Comparison of ENCODE assay signal across 26 mouse cellular contexts in the genomic region with DNA sequence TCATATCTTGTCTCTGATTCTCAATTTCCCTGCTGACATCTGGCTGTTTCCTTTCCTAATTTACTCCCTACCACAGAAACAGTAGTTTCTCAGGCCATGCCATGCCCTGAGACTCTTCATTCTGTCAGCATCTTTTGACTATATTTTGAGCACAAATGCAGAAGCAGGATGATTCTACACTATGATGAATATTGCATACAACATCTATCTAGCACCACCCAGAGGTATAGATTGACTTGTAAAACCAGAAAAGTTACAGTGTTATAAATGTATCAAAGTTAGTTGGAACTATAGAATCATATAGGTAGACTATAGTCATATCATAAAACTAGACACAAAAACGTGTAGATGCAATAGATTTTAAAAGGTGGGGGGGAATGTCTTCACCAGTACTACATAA.
DNase-seq lines count a peak whose midpoint lies in the region; ATAC-seq and TF ChIP-seq lines count a peak whose summit lies in the region.
"Had no signal": no experiment of that assay in that cellular context is flagged by ENCODE, and none has a peak within 500 bp of the region (broad histone marks: within the 10 kb centered on the region; RNA-seq: fewer than 3 reads in every experiment).

No protein-coding gene starts in this region.

- peak; percentile 63 for TF ChIP-seq CTCF in forebrain, postnatal 0 days (IDR thresholded peaks at IDR 0.05; ENCODE audit: low read depth)
- peak; percentile 40; the same call in 1 of the 2 replicates for TF ChIP-seq CTCF in kidney, postnatal 0 days (IDR thresholded peaks at IDR 0.05; ENCODE audit: low read depth)
- peak; percentile 49 for TF ChIP-seq CTCF in stomach, postnatal 0 days (IDR thresholded peaks at IDR 0.05; ENCODE audit: low read depth)

- peak; percentile 74 for ATAC-seq in forebrain, postnatal 0 days
- no peak for ATAC-seq in forebrain, embryonic 11.5 days (replicated peaks; ENCODE audit: low FRiP score)
- ATAC-seq in kidney, postnatal 0 days (replicated peaks; ENCODE audit: low FRiP score, low read depth): no peak
- ATAC-seq in midbrain, embryonic 16.5 days: peak; percentile 81; the same call in 1 of the 2 replicates
- no peak for ATAC-seq in midbrain, embryonic 11.5 days (ENCODE audit: low FRiP score)
- ATAC-seq in stomach, postnatal 0 days (ENCODE audit: low FRiP score, low TSS enrichment): no peak
- ATAC-seq: activated CD4-positive, CD25-positive, alpha-beta regulatory T cell, adult 4 months; liver, embryonic 12.5 days; Patski had no signal

- no peaks in the 10 kb centered on the region for H3K27me3 ChIP-seq in forebrain, postnatal 0 days (ENCODE audit: insufficient read depth, low read length)
- no peaks in the 10 kb centered on the region for H3K27me3 ChIP-seq in forebrain, embryonic 11.5 days (ENCODE audit: control insufficient read depth, insufficient read depth, low read length)
- no peaks in the 10 kb centered on the region for H3K27me3 ChIP-seq in kidney, postnatal 0 days (ENCODE audit: insufficient read depth, low read length)
- no peaks in the 10 kb centered on the region for H3K27me3 ChIP-seq in midbrain, embryonic 16.5 days (ENCODE audit: control insufficient read depth, insufficient read depth, low read depth, low read length)
- no peaks in the 10 kb centered on the region for H3K27me3 ChIP-seq in midbrain, embryonic 11.5 days (ENCODE audit: control insufficient read depth, insufficient read depth, low read length)
- H3K27me3 ChIP-seq in stomach, postnatal 0 days (ENCODE audit: control insufficient read depth, insufficient read depth, low read length): no peaks in the 10 kb centered on the region
- H3K27me3 ChIP-seq: hindbrain, embryonic 15.5 days; limb, embryonic 12.5 days; liver, embryonic 12.5 days; midbrain, embryonic 12.5 days; Patski had no signal

- no peak for TF ChIP-seq EP300 in stomach, postnatal 0 days (optimal IDR thresholded peaks at IDR 0.05)

- no peak overlapping the region for H3K4me2 ChIP-seq in forebrain, postnatal 0 days (ENCODE audit: low read depth)
- no peak overlapping the region for H3K4me2 ChIP-seq in forebrain, embryonic 11.5 days (ENCODE audit: low read depth, low read length, severe bottlenecking)
- no peak overlapping the region for H3K4me2 ChIP-seq in kidney, postnatal 0 days (ENCODE audit: low read length)
- H3K4me2 ChIP-seq in midbrain, embryonic 16.5 days (ENCODE audit: low read length): no peak overlapping the region
- H3K4me2 ChIP-seq in midbrain, embryonic 11.5 days: no peak overlapping the region
- no peak overlapping the region for H3K4me2 ChIP-seq in stomach, postnatal 0 days (replicated peaks; ENCODE audit: low read depth)
- H3K4me2 ChIP-seq: heart, embryonic 11.5 days; hindbrain, embryonic 15.5 days; limb, embryonic 12.5 days; liver, embryonic 12.5 days; midbrain, embryonic 12.5 days had no signal

- H3K4me1 ChIP-seq in forebrain, postnatal 0 days (ENCODE audit: insufficient read depth): no peaks in the 10 kb centered on the region
- no peaks in the 10 kb centered on the region for H3K4me1 ChIP-seq in forebrain, embryonic 11.5 days (replicated peaks; ENCODE audit: control insufficient read depth, insufficient read depth, low read length)
- H3K4me1 ChIP-seq in kidney, postnatal 0 days (replicated peaks; ENCODE audit: insufficient read depth, low read length): no peaks in the 10 kb centered on the region
- no peaks in the 10 kb centered on the region for H3K4me1 ChIP-seq in midbrain, embryonic 16.5 days (ENCODE audit: control insufficient read depth, insufficient read depth, low read length)
- no peaks in the 10 kb centered on the region for H3K4me1 ChIP-seq in midbrain, embryonic 11.5 days (ENCODE audit: control insufficient read depth, insufficient read depth, low read length)
- no peaks in the 10 kb centered on the region for H3K4me1 ChIP-seq in stomach, postnatal 0 days (replicated peaks; ENCODE audit: control insufficient read depth, insufficient read depth)
- H3K4me1 ChIP-seq: hindbrain, embryonic 15.5 days; limb, embryonic 12.5 days; liver, embryonic 12.5 days; midbrain, embryonic 12.5 days had no signal

- peak; percentile 39 for DNase-seq in forebrain, postnatal 0 days
- no peak for DNase-seq in forebrain, embryonic 11.5 days (ENCODE audit: low spot score)
- DNase-seq in kidney, postnatal 0 days (ENCODE audit: low spot score): peak; percentile 6
- DNase-seq in kidney, postnatal 4 days: no peak
- DNase-seq in midbrain, embryonic 11.5 days (ENCODE audit: low spot score, missing footprints): no peak
- no peak for DNase-seq in stomach, postnatal 0 days (ENCODE audit: low spot score)
- DNase-seq in heart, adult 18-20 months: no peak
- DNase-seq: adrenal gland, postnatal 36 days; cerebellum, adult 2 months; gastrocnemius, postnatal 36 days; heart, postnatal 10 days; kidney, adult 18-20 months; kidney, postnatal 10 days; lung, adult 2 months; lung, postnatal 4 days; right cerebral cortex, postnatal 14 days; spleen, adult 18-20 months; thymus, postnatal 36 days had no signal

- no peak overlapping the region for H3K27ac ChIP-seq in forebrain, postnatal 0 days (ENCODE audit: low read depth, low read length)
- H3K27ac ChIP-seq in forebrain, embryonic 11.5 days (ENCODE audit: low read depth, low read length): no peak overlapping the region
- H3K27ac ChIP-seq in kidney, postnatal 0 days: no peak overlapping the region
- H3K27ac ChIP-seq in midbrain, embryonic 16.5 days (ENCODE audit: low read length): no peak overlapping the region
- no peak overlapping the region for H3K27ac ChIP-seq in midbrain, embryonic 11.5 days (ENCODE audit: low read depth, low read length)
- H3K27ac ChIP-seq in stomach, postnatal 0 days (replicated peaks): no peak overlapping the region
- H3K27ac ChIP-seq: hindbrain, embryonic 15.5 days; limb, embryonic 12.5 days; liver, embryonic 12.5 days; midbrain, embryonic 12.5 days had no signal

- H3K36me3 ChIP-seq in forebrain, postnatal 0 days (ENCODE audit: insufficient read depth): no peaks in the 10 kb centered on the region
- H3K36me3 ChIP-seq in forebrain, embryonic 11.5 days (ENCODE audit: control insufficient read depth, insufficient read depth, low read length): no peaks in the 10 kb centered on the region
- H3K36me3 ChIP-seq in kidney, postnatal 0 days (ENCODE audit: insufficient read depth, low read length): no peaks in the 10 kb centered on the region
- no peaks in the 10 kb centered on the region for H3K36me3 ChIP-seq in midbrain, embryonic 16.5 days (ENCODE audit: control insufficient read depth, insufficient read depth, low read length)
- no peaks in the 10 kb centered on the region for H3K36me3 ChIP-seq in midbrain, embryonic 11.5 days (ENCODE audit: control insufficient read depth, insufficient read depth, low read length)
- no peaks in the 10 kb centered on the region for H3K36me3 ChIP-seq in stomach, postnatal 0 days (ENCODE audit: control insufficient read depth, insufficient read depth, low read length)
- H3K36me3 ChIP-seq: hindbrain, embryonic 15.5 days; limb, embryonic 12.5 days; liver, embryonic 12.5 days; midbrain, embryonic 12.5 days had no signal

- H3K4me3 ChIP-seq in forebrain, postnatal 0 days (ENCODE audit: low read depth, low read length): no peak overlapping the region
- no peak overlapping the region for H3K4me3 ChIP-seq in forebrain, embryonic 11.5 days (ENCODE audit: low read depth, low read length)
- no peak overlapping the region for H3K4me3 ChIP-seq in kidney, postnatal 0 days (replicated peaks; ENCODE audit: low read depth, low read length)
- H3K4me3 ChIP-seq in midbrain, embryonic 16.5 days (ENCODE audit: low read depth, low read length): no peak overlapping the region
- H3K4me3 ChIP-seq in midbrain, embryonic 11.5 days (ENCODE audit: low read depth, low read length): no peak overlapping the region
- no peak overlapping the region for H3K4me3 ChIP-seq in stomach, postnatal 0 days (ENCODE audit: low read depth, low read length)
- H3K4me3 ChIP-seq: hindbrain, embryonic 15.5 days; limb, embryonic 12.5 days; liver, embryonic 12.5 days; midbrain, embryonic 12.5 days had no signal

- no peak overlapping the region for H3K9ac ChIP-seq in forebrain, postnatal 0 days
- H3K9ac ChIP-seq in forebrain, embryonic 11.5 days (ENCODE audit: low read length): no peak overlapping the region
- no peak overlapping the region for H3K9ac ChIP-seq in kidney, postnatal 0 days (ENCODE audit: low read depth, low read length)
- H3K9ac ChIP-seq in midbrain, embryonic 16.5 days (ENCODE audit: low read depth, low read length): no peak overlapping the region
- no peak overlapping the region for H3K9ac ChIP-seq in midbrain, embryonic 11.5 days (ENCODE audit: low read length)
- no peak overlapping the region for H3K9ac ChIP-seq in stomach, postnatal 0 days (ENCODE audit: low read length)
- H3K9ac ChIP-seq: hindbrain, embryonic 15.5 days; limb, embryonic 12.5 days; liver, embryonic 12.5 days; midbrain, embryonic 12.5 days had no signal

- WGBS in forebrain, postnatal 0 days: 67% methylated on average over 1 of the region's 1 CpGs
- 79% methylated on average over 1 of the region's 1 CpGs for WGBS in forebrain, embryonic 11.5 days
- 57% methylated on average over 1 of the region's 1 CpGs for WGBS in kidney, postnatal 0 days
- WGBS in midbrain, embryonic 16.5 days: 58% methylated on average over 1 of the region's 1 CpGs
- WGBS in midbrain, embryonic 11.5 days: 75% methylated on average over 1 of the region's 1 CpGs
- WGBS in stomach, postnatal 0 days: 47% methylated on average over 1 of the region's 1 CpGs

- H3K9me3 ChIP-seq in forebrain, postnatal 0 days (ENCODE audit: low read length): no peaks in the 10 kb centered on the region
- no peaks in the 10 kb centered on the region for H3K9me3 ChIP-seq in forebrain, embryonic 11.5 days (ENCODE audit: control insufficient read depth, low read length)
- no peaks in the 10 kb centered on the region for H3K9me3 ChIP-seq in kidney, postnatal 0 days (replicated peaks; ENCODE audit: low read length)
- no peaks in the 10 kb centered on the region for H3K9me3 ChIP-seq in midbrain, embryonic 16.5 days (replicated peaks; ENCODE audit: control insufficient read depth, low read length, poor library complexity, severe bottlenecking)
- no peaks in the 10 kb centered on the region for H3K9me3 ChIP-seq in midbrain, embryonic 11.5 days (ENCODE audit: control insufficient read depth, low read length)
- no peaks in the 10 kb centered on the region for H3K9me3 ChIP-seq in stomach, postnatal 0 days (ENCODE audit: control insufficient read depth, low read length)
- H3K9me3 ChIP-seq: hindbrain, embryonic 15.5 days; limb, embryonic 12.5 days; liver, embryonic 12.5 days; midbrain, embryonic 12.5 days had no signal

Comparison
In these comparisons a context has a peak if more than half of its experiments do, and no peak if none do; other contexts are left out.
1. ATAC-seq: peak in forebrain, postnatal 0 days (single experiment) and midbrain, embryonic 16.5 days (single experiment); none in forebrain, embryonic 11.5 days (single experiment), kidney, postnatal 0 days (single experiment), midbrain, embryonic 11.5 days (single experiment) and stomach, postnatal 0 days (single experiment).
2. DNase-seq: peak in forebrain, postnatal 0 days (single experiment) and kidney, postnatal 0 days (single experiment); none in forebrain, embryonic 11.5 days (single experiment), kidney, postnatal 4 days (0 of 2), midbrain, embryonic 11.5 days (single experiment), stomach, postnatal 0 days (single experiment) and heart, adult 18-20 months (0 of 2).
3. Peak in every context shown above with its lines, with median percentiles within 50 percentile points of each other: CTCF ChIP-seq.